Mouse (Mus musculus) adipose tissue, adult 10 weeks (tissue): ENCODE results near the gene Astl. TPM values are rescaled to one million over a fixed set of nuclear protein-coding genes. Genes with fewer than 3 reads are reported as not detected.

ENCODE experiments used
- polyA plus RNA-seq: library from polyadenylated mRNA; stranded (reverse); fragments of 350-450 nt; fragmentation: Illumina TruSeq; extraction: RNeasy Lipid Tissue Mini Kit (QIAGEN cat#74804); gene quantifications from one replicate; pipeline ENCODE4 v1.2.3, GENCODE M21; 2014; ENCODE audit warnings: low read depth, low replicate concordance

Gene Astl
- polyA plus RNA-seq, result not detected

DNA sequence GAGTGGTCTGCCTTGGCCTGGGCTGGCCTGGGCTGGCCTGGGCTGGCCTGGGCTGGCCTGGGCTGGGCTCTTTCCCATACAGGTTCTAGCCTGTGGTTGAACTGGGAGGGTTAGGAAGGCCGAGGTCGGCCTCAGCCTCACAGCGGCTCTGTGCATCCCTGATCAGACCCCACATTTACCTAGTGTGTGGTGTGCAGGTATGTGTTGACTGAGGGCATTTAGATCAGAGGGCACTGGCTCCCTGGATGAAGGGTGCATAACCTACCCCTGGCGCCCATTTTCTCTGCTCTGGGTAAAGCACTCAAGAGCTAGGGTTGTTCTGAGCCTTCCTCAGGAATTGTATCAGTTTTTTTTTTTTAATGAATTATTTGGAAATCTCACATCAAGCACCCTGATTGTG is at the start of gene Astl:
Astl (plus strand) TSS at position 224 of the 400 bp plus-strand sequence.

DNA sequence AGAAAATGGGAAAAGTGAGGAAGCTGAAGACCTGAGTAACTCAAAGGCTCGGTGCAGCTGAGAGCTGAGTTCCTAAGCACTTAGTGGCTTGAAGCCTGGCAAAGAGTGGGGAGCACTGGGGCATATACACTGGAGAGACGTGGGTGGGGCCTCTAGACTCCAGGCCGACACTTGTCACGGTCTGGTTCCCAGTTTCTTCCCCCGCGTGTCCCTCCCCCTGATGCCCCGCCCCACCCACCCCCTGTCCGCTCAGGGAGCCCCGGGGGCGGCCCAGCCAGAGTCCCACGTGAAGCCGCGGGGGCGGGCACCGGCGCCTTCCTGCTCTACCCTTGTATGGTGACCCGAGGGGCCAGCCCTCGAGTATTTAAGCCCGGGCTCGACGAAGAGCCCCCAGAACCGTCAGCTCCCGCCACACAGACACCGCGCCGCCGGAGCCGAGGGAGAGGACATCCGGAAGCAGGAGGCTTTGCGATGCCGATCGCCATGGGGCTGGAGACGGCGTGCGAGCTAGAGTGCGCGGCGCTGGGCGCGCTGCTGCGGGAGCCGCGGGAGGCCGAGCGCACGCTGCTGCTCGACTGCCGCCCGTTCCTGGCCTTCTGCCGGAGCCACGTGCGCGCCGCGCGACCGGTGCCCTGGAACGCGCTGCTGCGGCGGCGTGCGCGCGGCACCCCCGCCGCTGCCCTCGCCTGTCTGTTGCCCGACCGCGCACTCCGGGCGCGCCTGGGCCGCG is 2.5 kb upstream of the Astl start, which contains the start of gene Dusp2:
Dusp2 (plus strand) TSS at position 393 of the 730 bp plus-strand sequence.

GRCm38 (mm10) chr2:127362459-127363281 is 24.2 kb downstream of the Astl start, which contains the start of gene Adra2b:
Adra2b (plus strand) TSS chr2:127363208.

Other genes starting within 250 kb of the Astl start
- 2.2 TPM for gene Ncaph, start 204.7 kb upstream of the Astl start, polyA plus RNA-seq
- 9.2 TPM for gene Itpripl1, start 195.2 kb upstream of the Astl start, polyA plus RNA-seq
- 3.2 TPM for gene 1810024B03Rik, start 130.4 kb upstream of the Astl start, polyA plus RNA-seq
- gene Snrnp200, start 130.3 kb upstream of the Astl start, polyA plus RNA-seq, result 44.5 TPM
- 51.1 TPM for gene Ciao1, start 90.8 kb upstream of the Astl start, polyA plus RNA-seq
- gene Tmem127, start 90.7 kb upstream of the Astl start, polyA plus RNA-seq, result 38.5 TPM
- 48.1 TPM for gene Stard7, start 68.4 kb upstream of the Astl start, polyA plus RNA-seq
- 1.4 TPM for gene Dusp2, start 2.5 kb upstream of the Astl start, polyA plus RNA-seq
- gene Adra2b, start 24.6 kb downstream of the Astl start, polyA plus RNA-seq, result 0.57 TPM
- 0.73 TPM for gene Gpat2, start 86.6 kb downstream of the Astl start, polyA plus RNA-seq
- gene Fahd2a, start 105.9 kb downstream of the Astl start, polyA plus RNA-seq, result 43.4 TPM
- 28.1 TPM for gene Kcnip3, start 183.5 kb downstream of the Astl start, polyA plus RNA-seq
- 364 TPM for gene Prom2, start 202.8 kb downstream of the Astl start, polyA plus RNA-seq
- 4.7 TPM for gene Zfp661, start 248.5 kb downstream of the Astl start, polyA plus RNA-seq
- gene Mrps5, start 248.6 kb downstream of the Astl start, polyA plus RNA-seq, result 60.1 TPM